Mouse (Mus musculus) heart, adult 2 months (tissue): Measurements from ENCODE around the gene Hoxd11. TPM values are rescaled to one million over a fixed set of nuclear protein-coding genes. Genes with fewer than 3 reads are reported as not detected.

Experiments used
- DNase-seq, 2 experiments: peaks; one replicate each; pipeline ENCODE4 v3.0.0; 2021
- H3K27ac ChIP-seq: fragments of 200-600 bp; 2 replicates; pipeline ENCODE4 v1.8.1; 2022
- H3K27me3 ChIP-seq: fragments of 200-500 bp; 2 replicates; pipeline ENCODE4 v1.6.1; 2012; ENCODE audit warnings: mild to moderate bottlenecking, low read length, inconsistent platforms, mixed read lengths; ENCODE audit not compliant: control insufficient read depth, insufficient read depth
- H3K36me3 ChIP-seq: fragments of 200-500 bp; 2 replicates; pipeline ENCODE4 v1.6.1; 2012; ENCODE audit warnings: low read length, inconsistent platforms; ENCODE audit not compliant: control insufficient read depth, insufficient read depth
- H3K4me1 ChIP-seq: fragments of 200-500 bp; 2 replicates; pipeline ENCODE4 v1.6.1; 2011; ENCODE audit warnings: low read length; ENCODE audit not compliant: control insufficient read depth, insufficient read depth
- H3K4me3 ChIP-seq: fragments of 200-600 bp; 2 replicates; pipeline ENCODE4 v1.8.1; 2022
- H3K79me2 ChIP-seq: fragments of 200-500 bp; replicated peaks from 2 replicates; pipeline ENCODE4 v1.6.1; 2012; ENCODE audit warnings: mild to moderate bottlenecking, inconsistent platforms, low read length, moderate library complexity, mixed read lengths; ENCODE audit not compliant: control insufficient read depth, insufficient read depth
- H3K9ac ChIP-seq: fragments of 200-500 bp; 2 replicates; pipeline ENCODE4 v1.6.1; 2012; ENCODE audit warnings: low read depth, mild to moderate bottlenecking, control low read depth, inconsistent platforms, low read length, mixed read lengths
- CTCF ChIP-seq: fragments of 200-600 bp; IDR thresholded peaks from 2 replicates; pipeline ENCODE4 v1.8.1; 2022; ENCODE audit warnings: antibody characterized with exemption, mild to moderate bottlenecking, moderate library complexity
- EP300 ChIP-seq: fragments of 200-500 bp; IDR thresholded peaks from 2 replicates; pipeline ENCODE4 v1.6.1; 2011; ENCODE audit warnings: low read depth, low read length, control low read depth; ENCODE audit not compliant: insufficient read depth
- POLR2A ChIP-seq: fragments of 200-500 bp; IDR thresholded peaks from 2 replicates; pipeline ENCODE4 v1.6.1; 2011; ENCODE audit warnings: mild to moderate bottlenecking, low read depth, low read length, control low read depth; ENCODE audit not compliant: insufficient read depth
- WGBS: fragments of 180-500 bp; shearing (Covaris S2); methylation state at CpG from one replicate; pipeline ENCODE4 v1.1.7; 2018; 5-methylcytosine and 5-hydroxymethylcytosine counted together
- intact Hi-C: fragments of 180-260 bp; cut with DNase I; formaldehyde crosslinking; loops from one replicate; pipeline ENCODE4 v1.15.1; 2025
- polyA plus RNA-seq: library from polyadenylated mRNA; depleted of rRNA; stranded (reverse); fragments of >200 nt; gene quantifications from 2 replicates; pipeline ENCODE4 v1.2.3, GENCODE M21; 2012
- total RNA-seq, 2 experiments: library from RNA; stranded (reverse); gene quantifications; 2 replicates each; pipeline ENCODE4 v1.2.3; 2021

The Hoxd11 gene
- total and polyA plus RNA-seq, 3 experiments: not detected

GRCm38 (mm10) chr2:74657251-74658023 is 21.9 kb upstream of the Hoxd11 start:
- no peak overlapping the region for H3K4me3 ChIP-seq

GRCm38 (mm10) chr2:74658024-74658666 is 21.2 kb upstream of the Hoxd11 start:
- intact Hi-C loops: loop anchor here (5.0 kb wide), 1 partner anchor 81 kb away; the partner anchor contains the start of gene Lnpk
- Histone ChIP-seq H3K27me3 (peaks cover 46% of the 10 kb centered on the region), H3K79me2 (no peaks in the 10 kb centered on the region), H3K4me3 (no peak overlapping the region), H3K36me3 (no peaks in the 10 kb centered on the region), H3K9ac (no peak overlapping the region), H3K4me1 (no peaks in the 10 kb centered on the region), H3K27ac (no peak overlapping the region)
- TF ChIP-seq POLR2A: no peak
- no peak for TF ChIP-seq CTCF
- TF ChIP-seq EP300: no peak
- 5% methylated on average over 15 of the region's 15 CpGs for WGBS
- no peak for DNase-seq

More at GRCm38 (mm10) chr2:74657251-74658023, 21.9 kb upstream of the Hoxd11 start:
- 6% methylated on average over 62 of the region's 62 CpGs for WGBS
- TF ChIP-seq CTCF (no peak), EP300 (no peak), POLR2A (no peak)
- DNase-seq: peak; percentile 18 to 50
- Histone ChIP-seq H3K4me1 (no peaks in the 10 kb centered on the region), H3K27me3 (peaks cover 45% of the 10 kb centered on the region), H3K36me3 (no peaks in the 10 kb centered on the region), H3K27ac (no peak overlapping the region), H3K9ac (no peak overlapping the region), H3K79me2 (no peaks in the 10 kb centered on the region)
- intact Hi-C loops: loop anchor here (5.0 kb wide), 1 partner anchor 80 kb away; the partner anchor contains the start of gene Lnpk

GRCm38 (mm10) chr2:74658667-74659371 is 20.5 kb upstream of the Hoxd11 start:
- DNase-seq: no peak
- Histone ChIP-seq H3K4me1 (no peaks in the 10 kb centered on the region), H3K27me3 (peaks cover 48% of the 10 kb centered on the region), H3K9ac (no peak overlapping the region), H3K4me3 (no peak overlapping the region), H3K27ac (no peak overlapping the region), H3K79me2 (no peaks in the 10 kb centered on the region), H3K36me3 (no peaks in the 10 kb centered on the region)
- WGBS: 5% methylated on average over 47 of the region's 47 CpGs
- intact Hi-C loops: loop anchor here (5.0 kb wide), 1 partner anchor 82 kb away; the partner anchor contains the start of gene Lnpk
- no peak for TF ChIP-seq CTCF
- no peak for TF ChIP-seq EP300
- TF ChIP-seq POLR2A: no peak

DNA sequence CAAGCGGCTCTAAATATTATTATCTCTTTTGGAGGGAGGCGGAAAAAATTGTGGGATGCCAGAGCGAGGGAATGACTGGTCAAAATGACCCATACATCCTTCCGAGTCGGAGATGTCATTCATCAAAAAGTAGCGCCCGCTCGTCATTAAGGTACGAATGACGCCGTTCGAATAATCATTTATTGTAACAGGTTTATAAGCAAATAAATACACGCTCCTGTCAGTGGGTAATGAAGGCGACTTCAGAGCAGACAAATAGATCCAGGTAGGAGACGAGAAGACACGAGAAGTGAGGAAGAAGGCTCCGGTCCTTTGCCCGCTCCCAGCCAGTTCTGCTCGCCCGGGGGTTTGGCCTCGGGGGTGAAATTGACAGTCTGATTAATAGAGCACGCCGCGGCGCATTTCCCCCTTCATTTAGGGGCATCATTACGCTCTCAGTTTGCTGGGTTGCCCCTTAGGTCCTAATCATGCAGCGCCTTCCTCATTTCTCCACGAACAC is 19.8 kb upstream of the Hoxd11 start, which contains the start of gene Evx2:
TSS of gene Evx2 (minus strand) at position 51 of the 499 bp plus-strand sequence.
- no peak for TF ChIP-seq CTCF
- TF ChIP-seq EP300: no peak
- TF ChIP-seq POLR2A: no peak
- intact Hi-C loops: loop anchor here (5.0 kb wide), 1 partner anchor 82 kb away; the partner anchor contains the start of gene Lnpk
- Histone ChIP-seq H3K4me3 (no peak within 1 kb of the TSS), H3K79me2 (no peaks in the 10 kb centered on the region), H3K27ac (no peak within 1 kb of the TSS), H3K27me3 (peaks cover 46% of the 10 kb centered on the region), H3K4me1 (no peaks in the 10 kb centered on the region), H3K9ac (no peak within 1 kb of the TSS), H3K36me3 (no peaks in the 10 kb centered on the region)
- DNase-seq: no peak
- WGBS: 7% methylated on average over 28 of the region's 28 CpGs

- no peak overlapping the region for H3K4me3 ChIP-seq
- no peaks in the 10 kb centered on the region for H3K36me3 ChIP-seq
- H3K79me2 ChIP-seq: no peaks in the 10 kb centered on the region
- no peak overlapping the region for H3K9ac ChIP-seq
- DNase-seq: no peak
- no peak for TF ChIP-seq EP300
- no peak for TF ChIP-seq POLR2A
- no peak for TF ChIP-seq CTCF
- no peak overlapping the region for H3K27ac ChIP-seq
- H3K27me3 ChIP-seq: peaks cover 38% of the 10 kb centered on the region
- intact Hi-C loops: no loop called here
- WGBS: 6% methylated on average over 30 of the region's 30 CpGs
- H3K4me1 ChIP-seq: no peaks in the 10 kb centered on the region
These were observed 18.7 kb upstream of the Hoxd11 start for GRCm38 (mm10) chr2:74660421-74661375.
